Mouse (Mus musculus): Measurements from ENCODE around the gene Podxl. TPM values are rescaled to one million over a fixed set of nuclear protein-coding genes. Genes with fewer than 3 reads are reported as not detected.
"Not testable (repeated sequence)": the region's sequence is repeated elsewhere in the genome, so short reads cannot be mapped to it uniquely, and the experiment has no call there.

Gene Podxl
- total RNA-seq, 2 experiments from 2014 or later: 87.5 to 88.3 TPM

- DNase-seq: no peak
- intact Hi-C loops (cut with DNase I): no loop called here
Observed at GRCm38 (mm10) chr6:31571459-31571858, 7.7 kb upstream of the Podxl start.

GRCm38 (mm10) chr6:31568070-31568595, 4.4 kb upstream of the Podxl start:
- intact Hi-C loops (cut with DNase I): no loop called here
- DNase-seq: no peak

- DNase-seq: no peak
- intact Hi-C loops (cut with DNase I): no loop called here
Observed at GRCm38 (mm10) chr6:31567200-31567599, 3.4 kb upstream of the Podxl start.

DNA sequence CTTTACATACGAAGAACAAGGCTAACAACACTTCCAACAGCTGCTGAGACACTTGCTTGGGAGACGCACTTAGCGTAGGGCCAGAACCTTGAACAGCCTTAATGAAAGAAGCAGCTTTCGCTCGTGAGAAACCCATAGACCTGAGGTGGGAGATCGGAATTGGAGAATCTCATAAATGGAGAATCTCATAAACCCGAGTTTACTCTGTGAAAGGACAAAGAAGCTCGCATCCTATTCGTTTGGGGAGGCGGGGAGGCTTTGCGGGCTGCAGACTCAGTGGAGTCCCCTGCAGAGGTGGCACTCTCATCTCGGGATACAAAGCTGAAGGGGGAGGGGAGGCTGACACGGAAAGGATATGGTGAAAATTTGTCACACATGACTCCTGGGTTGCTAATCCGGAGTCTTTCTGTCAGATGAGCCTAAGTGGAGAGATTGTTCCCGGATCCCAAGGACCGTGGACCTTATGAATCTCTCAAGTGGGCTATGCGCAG, 1.2 kb upstream of the Podxl start:
- DNase-seq: peak in 1 of 2 experiments; percentile 14

DNA sequence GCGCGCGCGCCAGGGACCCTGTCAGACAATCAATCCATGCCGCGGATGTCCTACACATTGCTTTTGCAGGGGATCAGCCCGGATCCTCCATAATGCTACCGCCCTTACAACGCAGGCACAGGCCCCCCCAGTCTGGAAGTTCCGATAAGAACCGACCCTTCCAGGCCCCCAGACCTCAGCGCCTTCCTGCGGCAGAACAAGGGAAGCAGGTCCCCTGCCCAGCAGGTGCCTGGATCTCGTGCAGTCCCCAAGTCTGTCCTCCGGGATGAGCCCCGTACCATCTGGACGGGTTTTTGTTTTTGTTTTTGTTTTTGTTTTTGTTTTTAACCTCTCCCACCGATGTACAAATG, 376 bp upstream of the Podxl start:
- intact Hi-C loops (cut with DNase I): no loop called here

More for the DNA sequence above, 1.2 kb upstream of the Podxl start:
- intact Hi-C loops (cut with DNase I): no loop called here

GRCm38 (mm10) chr6:31562371-31563080, 1.3 kb downstream of the Podxl start:
- intact Hi-C loops (cut with DNase I): loop anchor here (2.0 kb wide), 1 partner anchor 76 kb away; no protein-coding TSS in a partner anchor
- DNase-seq: peak; percentile 20 to 31

More for the DNA sequence above, 376 bp upstream of the Podxl start:
- DNase-seq: no peak

- intact Hi-C loops (cut with DNase I): loop anchor here (2.0 kb wide), 3 partner anchors 17 to 77 kb away; no protein-coding TSS in a partner anchor
- DNase-seq: not testable (repeated sequence)
Observed at GRCm38 (mm10) chr6:31561948-31562347, 1.8 kb downstream of the Podxl start.

GRCm38 (mm10) chr6:31560138-31560959, 3.4 kb downstream of the Podxl start:
- no peak for DNase-seq
- intact Hi-C loops (cut with DNase I): loop anchor here (2.0 kb wide), 2 partner anchors 16 to 32 kb away; no protein-coding TSS in a partner anchor

GRCm38 (mm10) chr6:31556460-31557100, 7.2 kb downstream of the Podxl start:
- intact Hi-C loops (cut with DNase I): no loop called here
- no peak for DNase-seq

DNA sequence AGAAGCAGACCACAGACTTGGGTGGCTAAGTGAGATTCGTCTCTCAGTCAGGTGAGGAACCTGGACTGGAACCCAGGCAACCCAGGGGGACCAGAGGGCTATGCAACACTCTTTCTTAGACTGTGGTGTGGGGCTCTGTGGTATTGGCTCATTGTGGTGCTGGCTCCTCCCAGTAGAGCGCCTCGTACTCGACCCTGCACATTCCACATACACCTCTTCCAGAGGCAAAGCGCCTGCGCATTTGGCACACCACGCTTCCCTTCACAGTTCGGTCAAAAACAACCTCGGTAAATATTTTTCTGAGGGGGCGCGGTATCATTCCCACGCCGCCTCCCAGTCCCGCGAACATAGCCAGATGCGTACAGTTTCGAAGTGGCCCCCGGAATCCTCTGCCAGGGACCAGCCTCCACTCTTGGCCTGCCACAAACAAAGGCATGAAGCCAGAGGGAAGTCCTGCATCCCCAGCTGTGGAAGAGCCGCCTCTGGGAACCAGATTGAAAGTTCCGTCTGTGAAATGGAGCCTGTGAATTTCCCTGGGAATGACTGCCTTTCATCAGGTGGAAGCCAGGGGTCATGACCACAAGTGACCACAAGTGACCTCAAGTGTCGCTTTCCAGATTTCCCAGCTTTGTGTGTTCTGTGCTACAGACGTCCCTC, 12.8 kb downstream of the Podxl start:
- peak; percentile 51 to 60 for DNase-seq
- intact Hi-C loops (cut with DNase I): no loop called here

DNA sequence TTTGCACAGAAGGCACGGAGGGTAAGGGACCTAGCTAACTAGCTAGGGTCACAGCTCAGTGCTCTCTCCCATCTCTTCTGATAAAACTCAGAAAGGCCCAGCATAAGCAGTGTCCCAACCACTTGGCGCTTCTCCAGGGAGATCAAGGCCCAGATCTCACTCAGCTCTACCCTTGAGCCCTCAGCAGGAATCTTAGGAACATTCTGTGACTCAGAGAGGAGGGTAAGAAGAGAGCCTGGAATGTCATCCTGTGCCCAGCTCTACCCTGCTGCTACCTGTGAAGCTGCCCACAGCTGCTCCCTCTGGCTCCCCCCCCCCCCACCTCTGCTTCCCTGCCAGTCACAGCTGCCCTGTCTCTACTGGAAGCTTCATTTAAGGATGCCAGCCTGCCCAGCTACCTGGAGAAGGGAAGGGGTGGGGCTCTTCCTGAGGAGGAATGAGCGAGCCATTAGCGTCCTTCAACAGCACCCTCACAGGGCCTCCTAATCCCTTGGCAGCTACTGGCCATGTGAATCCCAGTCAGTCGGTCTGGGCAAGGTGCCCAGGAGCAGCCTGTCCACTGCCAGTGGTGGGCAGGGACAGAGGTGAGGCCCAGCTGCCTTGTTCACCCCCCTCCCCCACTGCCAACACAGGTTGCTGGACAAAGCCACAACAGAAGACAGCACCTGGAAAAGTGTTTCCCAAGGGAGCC, 14.3 kb downstream of the Podxl start:
- DNase-seq: peak; percentile 79 to 84
- intact Hi-C loops (cut with DNase I): no loop called here

DNA sequence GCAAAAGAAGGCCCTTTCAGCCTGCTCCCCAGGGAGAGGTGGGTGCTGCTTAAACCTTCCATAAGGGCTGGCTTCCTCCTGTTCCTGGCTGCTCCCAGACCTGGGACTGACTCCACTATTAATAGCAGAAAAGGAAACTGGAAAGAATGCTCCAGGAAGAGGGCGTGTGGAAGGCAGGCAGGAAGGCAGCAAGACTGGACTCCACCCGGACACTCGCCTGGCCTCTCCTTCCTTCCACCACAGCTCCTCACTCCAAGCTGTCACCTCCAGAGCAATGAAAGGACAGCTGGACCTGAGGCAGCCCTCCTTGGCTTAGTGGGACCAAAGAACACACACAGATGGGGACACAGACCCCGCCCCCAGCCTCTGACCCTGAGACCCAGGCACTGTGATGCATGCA, 19.5 kb downstream of the Podxl start:
- DNase-seq: peak; percentile 41 to 51
- intact Hi-C loops (cut with DNase I): loop anchor here (2.0 kb wide), 1 partner anchor 16 kb away; no protein-coding TSS in a partner anchor

GRCm38 (mm10) chr6:31540018-31540417, 23.8 kb downstream of the Podxl start:
- intact Hi-C loops (cut with DNase I): no loop called here

GRCm38 (mm10) chr6:31538112-31538511, 25.7 kb downstream of the Podxl start:
- intact Hi-C loops (cut with DNase I): no loop called here
- no peak for DNase-seq

More at GRCm38 (mm10) chr6:31540018-31540417, 23.8 kb downstream of the Podxl start:
- DNase-seq: no peak

DNA sequence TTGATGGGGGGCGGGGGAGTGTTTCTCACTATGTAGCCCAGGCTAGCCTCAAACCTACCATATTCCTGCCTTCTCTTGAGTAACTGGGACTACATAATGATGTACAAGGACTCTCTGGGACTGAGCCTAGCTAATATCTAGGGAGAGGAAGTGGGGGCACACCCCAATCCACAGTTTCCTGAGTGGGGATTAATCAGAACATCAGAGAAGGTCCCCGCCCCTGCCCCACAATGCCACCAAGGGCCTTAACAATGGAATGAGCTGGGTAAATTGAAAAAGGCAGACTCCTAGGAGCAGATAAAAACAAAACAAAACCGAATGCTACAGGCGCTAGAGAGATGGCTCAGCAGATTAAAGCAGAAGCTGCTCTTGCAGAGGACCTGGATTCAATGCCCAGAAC, 26.6 kb downstream of the Podxl start:
- no peak for DNase-seq
- intact Hi-C loops (cut with DNase I): no loop called here

GRCm38 (mm10) chr6:31534705-31535104, 29.1 kb downstream of the Podxl start:
- no peak for DNase-seq
- intact Hi-C loops (cut with DNase I): no loop called here

DNA sequence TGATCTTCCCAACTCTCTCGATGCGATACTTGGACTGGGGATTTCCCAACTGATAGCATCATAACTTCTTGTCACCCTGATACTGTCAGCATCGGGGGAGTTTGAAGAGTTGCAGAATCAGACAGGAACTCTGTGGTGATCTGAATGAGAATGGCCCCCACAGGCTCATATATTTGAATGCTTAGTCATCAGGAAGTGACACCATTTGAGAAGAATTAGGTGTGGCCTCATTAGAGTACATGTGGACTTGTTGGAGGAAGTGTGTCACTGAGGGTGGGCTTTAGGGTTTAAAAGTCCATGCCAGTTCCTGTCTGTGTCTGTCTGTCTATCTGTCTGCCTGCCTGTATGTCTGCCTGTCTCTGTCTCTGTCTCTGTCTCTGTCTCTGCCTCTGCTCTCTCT, 31.9 kb downstream of the Podxl start:
- intact Hi-C loops (cut with DNase I): no loop called here
- DNase-seq: no peak

DNA sequence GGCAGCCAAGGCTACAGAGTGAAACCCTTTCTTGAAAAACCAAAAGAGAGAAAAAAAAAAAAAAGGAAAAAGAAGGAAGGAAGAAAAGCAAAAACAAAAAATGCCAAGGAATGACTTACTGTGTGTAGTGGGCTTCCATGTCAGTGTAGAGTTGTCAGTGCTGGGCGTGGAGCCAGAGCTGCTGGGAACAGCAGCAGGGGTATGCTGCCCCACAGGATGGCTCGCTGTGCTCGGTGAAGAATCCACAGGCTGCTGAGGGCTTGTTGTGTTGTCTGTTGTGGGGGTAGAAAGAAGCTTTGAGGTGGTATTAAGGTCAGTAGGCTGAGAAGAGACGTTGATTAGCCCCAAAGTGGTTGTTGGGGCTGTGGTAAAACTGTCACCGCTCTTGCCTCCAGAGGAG, 35.4 kb downstream of the Podxl start:
- intact Hi-C loops (cut with DNase I): loop anchor here (2.0 kb wide), 1 partner anchor 32 kb away; no protein-coding TSS in a partner anchor
- no peak for DNase-seq

DNA sequence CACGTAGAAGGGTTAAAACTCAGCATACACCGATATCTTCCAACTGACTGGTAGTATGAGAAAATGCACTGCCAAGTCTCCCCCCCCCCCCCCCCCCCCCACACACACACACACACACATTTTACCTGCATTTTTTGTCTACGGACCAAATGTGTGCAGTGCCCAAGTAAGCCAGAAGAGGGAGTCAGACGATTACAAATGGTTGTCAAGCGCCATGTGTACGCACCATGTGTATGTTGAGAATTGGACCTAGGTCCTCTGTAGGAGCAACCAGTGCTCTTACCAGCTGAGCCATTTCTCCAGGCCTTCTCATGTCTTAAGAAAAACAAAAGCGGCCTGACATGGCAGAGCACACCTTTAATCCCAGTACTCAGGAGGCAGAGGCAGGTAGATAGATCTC, 35.9 kb downstream of the Podxl start:
- DNase-seq: peak; percentile 40 to 58
- intact Hi-C loops (cut with DNase I): loop anchor here (2.0 kb wide), 1 partner anchor 33 kb away; no protein-coding TSS in a partner anchor
